ENCODE assay signal across 10 mouse cellular contexts in the genomic region with DNA sequence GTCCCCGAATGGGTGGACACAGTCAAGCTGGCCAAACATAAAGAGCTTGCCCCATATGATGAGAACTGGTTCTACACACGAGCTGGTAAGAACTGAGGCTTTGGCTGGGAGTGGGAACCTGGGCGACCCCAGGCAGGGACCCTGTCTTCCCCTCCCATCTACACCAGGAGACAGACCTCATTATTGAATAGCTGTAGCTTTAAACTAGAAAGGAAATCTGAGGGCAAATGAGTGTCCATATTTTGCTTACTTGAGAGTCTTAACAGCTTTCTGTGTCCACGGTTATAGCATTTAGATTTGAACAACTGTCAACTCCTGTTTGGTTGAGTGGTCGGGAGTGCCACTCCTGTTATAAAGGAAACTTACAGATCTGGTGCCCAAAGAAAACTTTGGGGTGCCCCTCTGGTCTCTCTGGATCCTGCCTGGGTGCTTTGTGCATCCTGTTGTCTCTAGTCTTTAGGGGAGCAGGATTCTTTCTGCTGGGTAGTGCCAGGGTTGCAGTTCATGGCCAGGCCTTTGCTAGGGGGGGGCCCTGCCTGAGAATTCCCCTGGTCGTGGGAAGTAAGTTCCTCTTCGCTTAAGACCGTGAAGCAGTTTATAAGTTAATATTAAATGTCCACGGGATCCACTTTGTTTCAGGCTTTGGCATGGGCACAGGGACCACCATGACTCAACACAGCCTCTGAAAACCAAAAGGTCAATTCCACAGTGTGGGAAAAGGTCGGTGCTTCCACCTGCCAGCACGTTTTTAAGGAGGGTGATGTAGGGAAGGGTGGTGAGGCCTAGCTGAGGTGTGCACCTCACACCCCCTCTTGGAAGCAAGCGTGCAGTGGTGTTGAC. TPM values are rescaled to one million over a fixed set of nuclear protein-coding genes. Genes with fewer than 3 reads are reported as not detected.
DNase-seq lines count a peak whose midpoint lies in the region; ATAC-seq and TF ChIP-seq lines count a peak whose summit lies in the region.
"Had no signal": no experiment of that assay in that cellular context is flagged by ENCODE, and none has a peak within 500 bp of the region (broad histone marks: within the 10 kb centered on the region; RNA-seq: fewer than 3 reads in every experiment).

No protein-coding gene starts in this region.

- no peak for TF ChIP-seq CTCF in E14TG2a.4 (conservative IDR thresholded peaks at IDR 0.05; ENCODE audit: low read length)
- TF ChIP-seq CTCF in liver, postnatal 0 days (IDR thresholded peaks at IDR 0.05; ENCODE audit: low read depth), result no peak

- peak overlapping the region; percentile 91 for H3K4me2 ChIP-seq in heart, embryonic 11.5 days
- H3K4me2 ChIP-seq in forebrain, embryonic 16.5 days (ENCODE audit: low read length), result peak overlapping the region; percentile 59
- H3K4me2 ChIP-seq in liver, postnatal 0 days (ENCODE audit: low read depth, low read length), result peak overlapping the region; percentile 85

- ATAC-seq in heart, embryonic 11.5 days (replicated peaks; ENCODE audit: insufficient number of reproducible peaks, low FRiP score, low TSS enrichment), result no peak
- ATAC-seq in forebrain, embryonic 16.5 days, result no peak
- ATAC-seq in liver, postnatal 0 days, result no peak
- ATAC-seq: Patski had no signal

- H3K9ac ChIP-seq in heart, embryonic 11.5 days (ENCODE audit: low read depth, low read length), result peak overlapping the region; percentile 100
- peak overlapping the region; percentile 100 for H3K9ac ChIP-seq in forebrain, embryonic 16.5 days (replicated peaks; ENCODE audit: low read depth, low read length)
- peak overlapping the region; percentile 98 for H3K9ac ChIP-seq in liver, postnatal 0 days (replicated peaks)

- WGBS in heart, embryonic 11.5 days (ENCODE audit: insufficient replicate concordance), result 40% methylated on average over 12 of the region's 12 CpGs
- 42% methylated on average over 12 of the region's 12 CpGs for WGBS in forebrain, embryonic 16.5 days
- 9% methylated on average over 12 of the region's 12 CpGs for WGBS in liver, postnatal 0 days (ENCODE audit: insufficient replicate concordance)

- no peaks in the 10 kb centered on the region for H3K9me3 ChIP-seq in heart, embryonic 11.5 days (replicated peaks; ENCODE audit: control insufficient read depth, low read length)
- no peaks in the 10 kb centered on the region for H3K9me3 ChIP-seq in E14TG2a.4 (ENCODE audit: low read length)
- H3K9me3 ChIP-seq in forebrain, embryonic 16.5 days (ENCODE audit: control insufficient read depth, low read length), result no peaks in the 10 kb centered on the region
- H3K9me3 ChIP-seq in liver, postnatal 0 days (ENCODE audit: low read length), result no peaks in the 10 kb centered on the region

- H3K4me3 ChIP-seq in heart, embryonic 11.5 days (ENCODE audit: low read depth, low read length), result peak overlapping the region; percentile 100
- peak overlapping the region; percentile 99 for H3K4me3 ChIP-seq in E14TG2a.4 (replicated peaks; ENCODE audit: low read length)
- peak overlapping the region; percentile 89 for H3K4me3 ChIP-seq in forebrain, embryonic 16.5 days (replicated peaks; ENCODE audit: low read length)
- H3K4me3 ChIP-seq in liver, postnatal 0 days (ENCODE audit: low read depth, low read length), result peak overlapping the region; percentile 83

- H3K27ac ChIP-seq in heart, embryonic 11.5 days (ENCODE audit: low read depth, low read length), result peak overlapping the region; percentile 29; the same call in 1 of the 2 replicates
- no peak overlapping the region for H3K27ac ChIP-seq in forebrain, embryonic 16.5 days (ENCODE audit: low read length)
- H3K27ac ChIP-seq in liver, postnatal 0 days (ENCODE audit: low read depth), result peak overlapping the region; percentile 97

- intact Hi-C loops in heart, postnatal 36 days (cut with DNase I), result loop anchor here (10.0 kb wide), 2 partner anchors 349 to 801 kb away; partner anchors contain the start of genes Gsk3a and Zfp180
- intact Hi-C loops in left cerebral cortex, postnatal 10 days (cut with DNase I), result no loop called here

- peaks cover 33% of the 10 kb centered on the region for H3K36me3 ChIP-seq in heart, embryonic 11.5 days (ENCODE audit: control insufficient read depth, insufficient read depth, low read length)
- peaks cover 59% of the 10 kb centered on the region for H3K36me3 ChIP-seq in E14TG2a.4 (ENCODE audit: insufficient read depth, low read length)
- peaks cover 10% of the 10 kb centered on the region; the same call in 1 of the 2 replicates for H3K36me3 ChIP-seq in forebrain, embryonic 16.5 days (ENCODE audit: control insufficient read depth, insufficient read depth)
- H3K36me3 ChIP-seq in liver, postnatal 0 days (replicated peaks; ENCODE audit: insufficient read depth, low read length), result peaks cover 49% of the 10 kb centered on the region

- no peak for TF ChIP-seq EP300 in liver, postnatal 0 days (IDR thresholded peaks at IDR 0.05; ENCODE audit: low read depth)

- peaks cover 15% of the 10 kb centered on the region for H3K4me1 ChIP-seq in heart, embryonic 11.5 days (ENCODE audit: control insufficient read depth, insufficient read depth, low read length)
- H3K4me1 ChIP-seq in E14TG2a.4 (replicated peaks; ENCODE audit: low read depth, low read length), result peaks cover 75% of the 10 kb centered on the region
- H3K4me1 ChIP-seq in forebrain, embryonic 16.5 days (replicated peaks; ENCODE audit: control insufficient read depth, insufficient read depth, low read length), result peaks cover 21% of the 10 kb centered on the region
- peaks cover 23% of the 10 kb centered on the region for H3K4me1 ChIP-seq in liver, postnatal 0 days (ENCODE audit: insufficient read depth)

- no peak for DNase-seq in heart, postnatal 36 days
- DNase-seq in liver, postnatal 0 days, result no peak
- no peak for DNase-seq in left cerebral cortex, postnatal 10 days (ENCODE audit: extremely low spot score in 1 of 2, low spot score in 2 of 2)
- no peak for DNase-seq in adrenal gland, adult 8-10 months
- no peak for DNase-seq in spleen, postnatal 14 days (ENCODE audit: low spot score in 2 of 2)

- H3K27me3 ChIP-seq in heart, embryonic 11.5 days (ENCODE audit: control insufficient read depth, insufficient read depth, low read length), result no peaks in the 10 kb centered on the region
- no peaks in the 10 kb centered on the region for H3K27me3 ChIP-seq in E14TG2a.4 (ENCODE audit: insufficient read depth, low read length)
- no peaks in the 10 kb centered on the region for H3K27me3 ChIP-seq in forebrain, embryonic 16.5 days (replicated peaks; ENCODE audit: control insufficient read depth, insufficient read depth, low read length)
- H3K27me3 ChIP-seq in liver, postnatal 0 days (ENCODE audit: insufficient read depth, low read length), result no peaks in the 10 kb centered on the region
- H3K27me3 ChIP-seq: Patski had no signal

RNA-seq across cellular contexts. Expression of gene Rps19, which starts 1.5 kb away (rescaled TPM):
- polyA plus RNA-seq in heart, embryonic 11.5 days (2014; fragmentation: Nextera tagmentation; extraction: Ambion mirVana), result 1,535 and 1,579 TPM in 2 replicates
- total RNA-seq in heart, postnatal 36 days (2021), result 100 to 1,000 TPM; 514 to 531 TPM
- polyA plus RNA-seq in forebrain, embryonic 16.5 days (2015; fragmentation: Nextera tagmentation; extraction: Ambion mirVana), result 1,290 and 1,309 TPM in 2 replicates
- 1,140 and 1,164 TPM in 2 replicates for polyA plus RNA-seq in liver, postnatal 0 days (2015; fragmentation: Nextera tagmentation; extraction: Ambion mirVana)
- 100 to 1,000 TPM; 577 to 615 TPM for total RNA-seq in left cerebral cortex, postnatal 10 days (2021)
- total RNA-seq in adrenal gland, adult 8-10 months (2022), result 1,000 to 10,000 TPM in 3 of 4 experiments, 100 to 1,000 TPM in 1; 823 to 1,088 (median 1,017) TPM

RNA-seq across cellular contexts. Expression of gene Cd79a, which starts 11.5 kb away (rescaled TPM):
- polyA plus RNA-seq in heart, embryonic 11.5 days (2014; fragmentation: Nextera tagmentation; extraction: Ambion mirVana), result 0.14 and 0.30 TPM in 2 replicates
- total RNA-seq in heart, postnatal 36 days (2021), result 1 to 10 TPM; 1.7 to 2.5 TPM
- 0.16 and 0.19 TPM in 2 replicates for polyA plus RNA-seq in forebrain, embryonic 16.5 days (2015; fragmentation: Nextera tagmentation; extraction: Ambion mirVana)
- 32.0 and 34.0 TPM in 2 replicates for polyA plus RNA-seq in liver, postnatal 0 days (2015; fragmentation: Nextera tagmentation; extraction: Ambion mirVana)
- under 1 TPM; 0.30 TPM for total RNA-seq in left cerebral cortex, postnatal 10 days (2021)
- 1 to 10 TPM in 2 of 4 experiments, under 1 TPM in 2; 0.44 to 2.1 (median 1.2) TPM for total RNA-seq in adrenal gland, adult 8-10 months (2022)
- polyA plus RNA-seq: Patski had no signal

RNA-seq across cellular contexts. Expression of gene Dmrtc2, which starts 15.8 kb away (rescaled TPM):
- polyA plus RNA-seq in heart, embryonic 11.5 days (2014; fragmentation: Nextera tagmentation; extraction: Ambion mirVana), result not detected in 2 replicates
- total RNA-seq in heart, postnatal 36 days (2021), result not detected
- polyA plus RNA-seq in forebrain, embryonic 16.5 days (2015; fragmentation: Nextera tagmentation; extraction: Ambion mirVana), result not detected in 2 replicates
- not detected in 2 replicates for polyA plus RNA-seq in liver, postnatal 0 days (2015; fragmentation: Nextera tagmentation; extraction: Ambion mirVana)
- total RNA-seq in left cerebral cortex, postnatal 10 days (2021), result not detected
- total RNA-seq in adrenal gland, adult 8-10 months (2022), result not detected
- total RNA-seq: layer of hippocampus, postnatal 14 days had no signal
- polyA plus RNA-seq: Patski had no signal

RNA-seq across cellular contexts. Expression of gene Lypd4, which starts 15.9 kb away (rescaled TPM):
- not detected in 2 replicates for polyA plus RNA-seq in heart, embryonic 11.5 days (2014; fragmentation: Nextera tagmentation; extraction: Ambion mirVana)
- total RNA-seq in heart, postnatal 36 days (2021), result not detected
- polyA plus RNA-seq in forebrain, embryonic 16.5 days (2015; fragmentation: Nextera tagmentation; extraction: Ambion mirVana), result not detected in 2 replicates
- not detected in 2 replicates for polyA plus RNA-seq in liver, postnatal 0 days (2015; fragmentation: Nextera tagmentation; extraction: Ambion mirVana)
- not detected for total RNA-seq in left cerebral cortex, postnatal 10 days (2021)
- total RNA-seq in adrenal gland, adult 8-10 months (2022), result not detected
- total RNA-seq: layer of hippocampus, postnatal 14 days had no signal

RNA-seq across cellular contexts. Expression of gene Arhgef1, which starts 17.0 kb away (rescaled TPM):
- polyA plus RNA-seq in heart, embryonic 11.5 days (2014; fragmentation: Nextera tagmentation; extraction: Ambion mirVana), result 59.2 and 63.3 TPM in 2 replicates
- 10 to 100 TPM; 48.8 to 52.8 TPM for total RNA-seq in heart, postnatal 36 days (2021)
- 61.7 and 73.7 TPM in 2 replicates for polyA plus RNA-seq in forebrain, embryonic 16.5 days (2015; fragmentation: Nextera tagmentation; extraction: Ambion mirVana)
- polyA plus RNA-seq in liver, postnatal 0 days (2015; fragmentation: Nextera tagmentation; extraction: Ambion mirVana), result 30.2 and 30.4 TPM in 2 replicates
- 10 to 100 TPM; 88.1 to 89.2 TPM for total RNA-seq in left cerebral cortex, postnatal 10 days (2021)
- 100 to 1,000 TPM in 2 of 4 experiments, 10 to 100 TPM in 2; 70.6 to 172 (median 113) TPM for total RNA-seq in adrenal gland, adult 8-10 months (2022)
